Mouse (Mus musculus) spleen, adult 2 months (tissue): ENCODE data around the gene Izumo4.

Experiments
- CTCF ChIP-seq: fragments of 200-500 bp; IDR thresholded peaks from 2 replicates; pipeline ENCODE4 v1.5.1; 2011; ENCODE audit warnings: mild to moderate bottlenecking, inconsistent platforms; ENCODE audit not compliant: insufficient read depth, insufficient read length, insufficient replicate concordance; ENCODE audit errors: extremely low read depth
- POLR2A ChIP-seq: fragments of 200-500 bp; IDR thresholded peaks from 2 replicates; pipeline ENCODE4 v1.6.1; 2011; ENCODE audit warnings: low read depth, low read length, inconsistent platforms

GRCm38 (mm10) chr10:80680260-80680696 lies 21.7 kb upstream of the Izumo4 start:
- TF ChIP-seq CTCF (no peak), POLR2A (no peak)
